Mouse (Mus musculus): ENCODE results near the gene Klrc1.
A peak's percentile ranks its signal among the peaks of the same experiment; 100 is the strongest.
"Not testable (repeated sequence)": the region's sequence is repeated elsewhere in the genome, so short reads cannot be mapped to it uniquely, and the experiment has no call there.

The Klrc1 gene

DNA sequence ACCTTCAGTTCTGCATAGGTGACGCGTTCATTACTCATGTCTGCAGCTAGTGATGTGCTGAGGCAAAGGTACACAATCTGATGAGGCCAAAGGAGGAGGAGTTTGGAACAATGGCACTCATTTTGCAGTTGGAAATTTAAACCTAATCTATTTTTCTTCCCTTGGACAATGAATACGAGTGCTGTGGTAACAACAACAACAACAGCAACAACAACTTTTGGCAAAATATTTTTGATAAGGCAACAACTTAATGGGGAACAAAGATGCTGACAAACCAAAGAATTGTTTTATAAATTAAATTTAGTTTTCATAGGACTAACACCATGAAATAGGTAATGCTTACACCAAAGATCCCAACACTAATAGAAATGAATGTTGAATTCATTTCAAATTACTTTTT lies at the start of gene Klrc1:
Klrc1 (minus strand) TSS at position 101 of the 400 bp plus-strand sequence.
- no peak for DNase-seq

DNA sequence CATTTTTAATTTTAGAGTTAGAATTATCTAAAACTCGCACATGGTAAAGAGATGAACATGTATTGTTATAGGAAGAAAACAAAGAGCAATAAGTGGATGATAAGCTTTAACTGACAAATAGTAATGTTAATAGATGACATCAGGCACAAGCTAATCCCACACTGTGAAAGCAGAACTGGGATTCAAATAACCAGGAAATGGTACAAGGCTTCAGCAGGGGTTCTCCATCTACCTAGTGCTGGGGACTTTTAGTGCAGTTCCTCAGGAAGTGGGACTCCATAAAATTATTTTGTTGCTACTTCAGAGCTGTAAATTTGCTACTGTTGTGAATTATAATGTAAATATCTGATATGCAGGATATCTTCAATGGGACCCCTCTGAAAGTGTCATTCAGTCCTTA lies 48.5 kb upstream of the Klrc1 start:
- no peak for DNase-seq

DNA sequence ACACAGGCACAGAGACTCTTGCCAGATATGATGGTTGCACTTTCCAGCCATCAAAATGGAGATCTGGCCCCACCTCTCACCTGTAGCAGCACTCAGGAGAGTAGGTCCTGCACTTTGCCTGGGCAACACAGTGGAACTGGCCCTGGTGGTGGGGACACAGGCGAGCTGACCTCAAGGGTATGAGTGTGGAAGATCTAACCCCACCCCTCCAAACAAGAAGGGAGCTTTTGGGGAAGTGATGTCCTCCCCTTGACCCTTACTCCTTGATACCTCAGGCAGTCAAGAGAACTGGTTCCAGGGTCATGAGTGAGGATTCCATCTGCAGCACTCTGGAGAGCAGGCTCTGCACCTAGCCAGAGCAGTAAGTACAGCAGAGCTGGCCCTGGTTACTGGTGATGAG lies 42.6 kb upstream of the Klrc1 start:
- DNase-seq = no peak

DNA sequence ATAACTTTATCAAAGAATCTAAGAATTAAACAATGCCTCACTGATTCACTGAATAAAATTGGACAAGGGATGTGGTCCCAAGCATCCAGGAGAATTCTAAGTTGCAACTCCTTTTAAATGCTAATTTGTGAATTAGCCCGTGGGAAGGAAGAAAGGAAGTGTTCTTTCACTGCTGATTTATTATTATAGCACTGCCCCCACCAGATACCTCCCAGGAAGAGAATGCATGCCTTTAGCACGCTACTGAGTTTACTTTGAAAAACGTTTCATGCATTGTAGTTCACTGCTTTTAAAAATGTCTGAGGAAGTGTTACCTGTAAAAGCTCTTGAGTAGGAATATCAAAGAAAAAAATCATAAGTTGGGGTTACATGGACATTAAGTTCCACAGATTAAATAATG lies 41.7 kb upstream of the Klrc1 start:
- DNase-seq = no peak

DNA sequence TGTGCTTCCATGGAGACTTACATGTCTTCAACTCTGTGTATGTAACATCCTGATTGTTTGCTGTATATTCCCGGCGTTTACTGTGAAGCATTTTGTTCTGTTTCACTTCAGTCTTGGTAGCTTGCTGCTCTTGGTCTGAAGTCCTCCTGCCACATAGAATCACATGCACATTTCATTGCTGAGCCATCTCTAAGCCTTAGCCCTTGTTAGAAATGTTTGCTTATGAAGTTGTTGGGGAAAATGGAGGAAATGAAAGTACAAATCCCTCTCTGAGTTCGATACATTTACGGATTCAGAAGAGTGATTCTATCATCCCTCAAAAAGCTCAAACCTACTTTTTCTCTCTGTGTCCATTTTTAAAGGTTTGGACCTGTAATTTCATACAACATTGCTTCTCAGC lies 38.3 kb upstream of the Klrc1 start, which contains the start of gene Klri1:
Klri1 (minus strand) TSS at position 101 of the 400 bp plus-strand sequence.
- no peak for DNase-seq

DNA sequence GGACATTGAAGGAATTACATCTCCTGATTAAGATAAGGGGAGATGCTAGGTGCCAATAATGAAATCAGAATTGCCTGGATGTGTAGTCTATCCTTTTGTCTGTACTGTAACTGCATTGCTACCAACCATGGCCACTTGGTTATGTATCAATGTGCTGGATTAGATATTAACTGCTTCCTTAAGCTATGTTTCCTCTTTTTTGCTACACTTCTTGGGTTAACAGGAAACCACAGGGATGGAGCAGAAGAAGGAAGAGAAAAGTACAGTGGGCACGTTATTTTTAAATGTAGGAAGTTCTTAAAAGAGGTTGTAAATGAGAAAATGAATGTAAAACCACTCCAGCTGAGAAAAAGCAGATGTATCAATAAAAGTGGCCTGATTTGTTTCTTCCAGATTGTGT lies 34.8 kb upstream of the Klrc1 start:
- no peak for DNase-seq

DNA sequence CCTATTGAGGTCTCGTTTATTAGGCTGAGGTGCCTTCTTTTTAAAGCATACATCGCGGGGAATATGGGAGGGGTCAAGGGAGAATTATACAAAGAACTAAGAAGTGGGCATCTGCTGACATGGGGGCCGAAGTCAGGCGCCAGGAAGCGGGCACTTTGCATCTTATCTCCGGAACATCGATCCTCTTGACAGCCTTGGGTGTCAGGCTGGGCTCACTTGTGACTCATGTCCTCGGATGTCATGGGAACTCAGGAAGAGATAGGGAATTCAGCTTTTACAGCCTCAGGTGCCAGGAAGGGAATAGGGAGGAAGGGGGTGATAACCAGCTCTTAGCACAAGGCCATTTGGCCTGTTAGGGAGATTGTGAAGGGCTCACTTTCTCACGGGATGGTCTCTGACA lies 12.7 kb upstream of the Klrc1 start:
- DNase-seq = not testable (repeated sequence)

DNA sequence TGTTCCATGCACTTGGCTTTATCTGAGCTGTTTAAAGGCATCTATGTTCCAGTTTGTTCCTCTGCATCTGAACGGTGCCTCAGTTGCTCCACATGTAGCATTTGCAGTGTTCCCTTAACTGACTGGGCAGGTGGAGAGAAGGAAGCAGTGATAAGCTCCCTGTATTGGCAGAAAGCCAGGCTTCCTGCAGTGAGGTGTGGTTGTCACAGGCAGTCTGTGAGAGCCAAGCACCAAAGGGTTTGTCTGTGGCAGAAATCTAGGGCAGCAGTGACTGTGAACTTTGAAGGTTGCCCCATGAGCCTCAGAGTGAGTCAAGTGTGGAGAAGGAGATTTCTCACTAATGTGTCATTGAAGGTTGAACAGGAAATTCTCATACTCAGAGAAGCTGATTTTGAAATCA lies 1.6 kb upstream of the Klrc1 start:
- DNase-seq = peak; percentile 8

DNA sequence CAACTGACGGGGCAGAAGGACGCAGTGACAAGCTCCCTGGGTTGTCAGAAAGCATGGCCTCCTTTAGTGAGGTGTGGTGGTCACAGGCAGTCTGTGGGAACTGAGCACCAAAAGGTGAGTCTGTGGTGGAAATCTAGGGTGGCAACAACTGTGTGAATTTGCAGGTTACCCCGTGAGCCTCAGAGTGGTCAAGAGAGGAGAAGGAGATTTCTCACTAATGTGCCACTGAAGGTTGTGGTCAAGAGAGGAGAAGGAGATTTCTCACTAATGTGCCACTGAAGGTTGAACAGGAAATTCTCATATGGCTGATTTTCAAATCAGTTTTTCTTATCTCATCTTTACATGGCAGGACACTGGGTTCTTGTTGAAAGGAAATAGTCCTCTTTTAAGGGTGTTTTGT lies 17.5 kb downstream of the Klrc1 start:
- not testable (repeated sequence) for DNase-seq

DNA sequence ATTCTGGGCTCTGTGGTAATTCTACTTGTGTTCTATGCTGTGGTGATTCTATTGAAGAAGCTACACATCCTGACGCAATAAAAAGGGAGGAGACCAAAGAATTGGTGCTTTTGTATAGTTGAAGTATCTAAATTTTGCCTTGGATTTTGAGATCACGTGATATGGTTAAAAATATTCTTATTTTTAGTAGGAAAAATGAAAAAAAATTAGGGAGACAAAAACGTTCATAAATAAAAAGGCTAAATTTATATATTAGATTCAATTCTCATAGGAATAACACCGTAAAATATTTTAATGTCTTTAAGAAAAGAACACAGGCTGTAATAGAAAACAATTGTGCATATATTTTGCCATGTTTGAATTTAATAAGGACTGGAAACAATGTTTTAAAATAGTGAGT lies 18.2 kb downstream of the Klrc1 start, which contains the start of gene Klrc2:
Klrc2 (minus strand) TSS at position 101 of the 400 bp plus-strand sequence.
- not testable (repeated sequence) for DNase-seq

DNA sequence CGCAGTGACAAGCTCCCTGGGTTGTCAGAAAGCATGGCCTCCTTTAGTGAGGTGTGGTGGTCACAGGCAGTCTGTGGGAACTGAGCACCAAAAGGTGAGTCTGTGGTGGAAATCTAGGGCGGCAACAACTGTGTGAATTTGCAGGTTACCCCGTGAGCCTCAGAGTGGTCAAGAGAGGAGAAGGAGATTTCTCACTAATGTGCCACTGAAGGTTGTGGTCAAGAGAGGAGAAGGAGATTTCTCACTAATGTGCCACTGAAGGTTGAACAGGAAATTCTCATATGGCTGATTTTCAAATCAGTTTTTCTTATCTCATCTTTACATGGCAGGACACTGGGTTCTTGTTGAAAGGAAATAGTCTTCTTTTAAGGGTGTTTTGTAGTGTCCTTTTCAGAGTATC lies 34.7 kb downstream of the Klrc1 start:
- not testable (repeated sequence) for DNase-seq

DNA sequence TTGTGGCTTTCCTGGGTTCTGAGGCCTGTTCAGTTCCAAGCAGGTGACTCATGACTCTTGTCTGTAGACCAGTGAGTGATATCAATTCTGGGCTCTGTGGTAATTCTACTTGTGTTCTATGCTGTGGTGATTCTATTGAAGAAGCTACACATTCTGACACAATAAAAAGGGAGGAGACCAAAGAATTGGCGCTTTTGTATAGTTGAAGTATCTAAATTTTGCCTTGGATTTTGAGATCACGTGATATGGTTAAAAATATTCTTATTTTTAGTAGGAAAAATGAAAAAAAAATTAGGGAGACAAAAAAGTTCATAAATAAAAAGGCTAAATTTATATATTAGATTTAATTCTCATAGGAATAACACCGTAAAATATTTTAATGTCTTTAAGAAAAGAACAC lies 35.5 kb downstream of the Klrc1 start, which contains the start of gene Klrc3:
Klrc3 (minus strand) TSS at position 101 of the 400 bp plus-strand sequence.
- not testable (repeated sequence) for DNase-seq

DNA sequence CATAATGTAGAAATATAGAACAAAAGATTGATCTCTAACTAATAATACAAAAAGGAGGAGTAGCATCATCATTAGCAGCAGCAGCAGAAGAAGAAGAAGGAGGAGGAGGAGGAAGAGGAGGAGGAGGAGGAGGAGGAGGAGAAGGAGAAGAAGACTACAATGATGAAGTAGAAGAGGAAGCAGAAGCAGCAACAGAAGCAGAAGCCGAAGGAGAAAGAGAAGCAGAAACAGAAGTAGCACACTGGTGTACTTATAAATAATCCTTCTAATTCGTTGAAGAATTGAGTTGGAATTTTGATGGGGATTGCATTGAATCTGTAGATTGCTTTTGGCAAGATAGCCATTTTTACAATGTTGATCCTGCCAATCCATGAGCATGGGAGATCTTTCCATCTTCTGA lies 47.7 kb downstream of the Klrc1 start:
- not testable (repeated sequence) for DNase-seq

DNA sequence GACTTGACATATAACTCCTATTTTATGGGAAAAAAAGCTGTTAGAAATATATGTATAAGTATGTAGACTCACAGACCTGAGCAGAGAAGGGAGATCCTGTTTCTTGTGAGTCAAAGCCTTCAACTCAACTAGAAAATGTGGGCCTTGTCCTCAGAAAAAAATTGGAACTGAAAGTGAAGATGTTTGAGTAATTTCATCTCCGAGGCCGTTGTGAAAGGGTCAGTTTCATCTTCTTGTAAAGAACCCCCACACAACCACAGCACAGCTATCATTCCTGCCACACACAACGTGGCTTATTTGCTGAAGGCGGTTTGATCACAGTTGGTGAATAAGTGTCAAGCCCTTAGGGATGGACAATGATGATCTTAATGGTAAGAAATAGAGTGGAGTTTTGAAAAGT lies 55.0 kb downstream of the Klrc1 start, which contains the start of gene Klrk1:
Klrk1 (minus strand) TSS at position 130 of the 400 bp plus-strand sequence.
- DNase-seq = no peak

Measured in thymus, postnatal 4 days (tissue).